Mouse (Mus musculus): ENCODE data around the gene Gm32742.

DNA sequence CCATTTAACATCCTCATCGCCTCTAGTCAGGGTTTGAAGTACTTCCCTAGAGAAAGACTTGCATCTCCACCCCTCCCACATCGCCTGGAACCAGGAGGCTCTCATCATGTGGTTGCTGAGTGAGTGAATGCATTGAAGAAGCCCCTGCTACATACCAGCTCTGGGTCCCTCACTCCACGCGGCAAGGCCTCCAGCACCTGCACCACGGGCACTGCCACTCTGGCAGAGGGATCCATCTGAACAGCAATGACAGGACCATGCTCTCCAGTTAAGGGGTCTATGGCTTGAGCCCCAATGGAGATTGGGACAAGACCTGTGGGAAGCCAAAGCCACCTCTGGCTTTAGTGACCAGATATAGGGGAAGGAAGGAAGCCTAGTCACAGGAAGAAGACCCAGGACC lies 18.0 kb downstream of the Gm32742 start:
- TF ChIP-seq CTCF (IDR thresholded peaks at IDR 0.05; ENCODE audit: insufficient read depth, low read depth, low read length), result no peak
- no peak for TF ChIP-seq POLR2A (IDR thresholded peaks at IDR 0.05; ENCODE audit: insufficient read depth, low read depth, low read length)
